Mouse (Mus musculus) neural tube, embryonic 10.5 days (tissue): ENCODE measurements at regions not wholly inside any gene's neighbourhood (a gene's known extent, or its start where the extent isn't known, plus 50 kb on each side); places are given as distances from the start of the nearest gene placed in this dataset.

Source experiments
- DNase-seq: peaks from one replicate; pipeline ENCODE4 v3.0.0-alpha.2; 2017; ENCODE audit warnings: low spot score; ENCODE audit errors: extremely low spot score

DNA sequence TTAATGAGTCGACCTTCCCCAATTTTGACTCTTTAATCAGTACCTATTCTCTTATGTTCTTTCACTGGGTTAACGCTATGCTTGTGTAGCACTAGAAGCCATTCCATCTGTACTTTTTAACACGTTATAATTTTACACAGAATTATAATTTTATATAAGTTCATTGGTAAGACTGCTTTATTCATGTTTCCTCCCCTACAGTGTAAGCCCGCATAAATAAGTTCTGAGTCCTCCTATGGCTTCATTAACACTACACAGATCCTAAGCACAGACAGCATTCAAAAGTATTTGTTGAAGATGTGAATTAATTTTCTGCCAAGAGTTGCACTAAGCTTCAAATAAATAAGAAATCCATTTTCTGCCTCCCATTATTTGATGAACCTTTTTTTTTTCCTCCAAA lies 176.1 kb upstream of the Usp25 start:
- no peak for DNase-seq

DNA sequence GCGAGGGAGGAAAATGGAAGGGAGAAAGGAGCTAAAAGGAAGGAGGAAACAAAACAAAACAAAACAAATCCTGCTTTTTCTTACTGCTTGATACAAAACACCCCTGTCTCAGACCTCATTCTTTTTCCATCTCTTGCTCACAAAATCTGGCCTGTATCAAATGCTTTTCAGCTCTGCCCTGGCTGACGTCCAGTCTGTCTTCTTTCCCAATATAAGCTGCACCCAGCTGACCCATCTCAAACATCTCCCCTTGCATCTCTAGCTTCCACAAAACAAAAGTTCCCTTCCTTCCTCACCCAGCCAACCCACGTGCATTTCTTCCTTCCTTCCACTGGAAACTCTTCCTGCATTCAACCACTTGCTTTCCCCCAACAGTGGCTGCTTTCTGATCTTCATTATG lies 183.1 kb upstream of the Usp25 start:
- no peak for DNase-seq

- no peak for DNase-seq
These were observed 185.6 kb upstream of the Usp25 start for GRCm38 (mm10) chr16:76827674-76828441.

- no peak for DNase-seq
These were observed 192.2 kb upstream of the Usp25 start for GRCm38 (mm10) chr16:76821261-76821660.

DNA sequence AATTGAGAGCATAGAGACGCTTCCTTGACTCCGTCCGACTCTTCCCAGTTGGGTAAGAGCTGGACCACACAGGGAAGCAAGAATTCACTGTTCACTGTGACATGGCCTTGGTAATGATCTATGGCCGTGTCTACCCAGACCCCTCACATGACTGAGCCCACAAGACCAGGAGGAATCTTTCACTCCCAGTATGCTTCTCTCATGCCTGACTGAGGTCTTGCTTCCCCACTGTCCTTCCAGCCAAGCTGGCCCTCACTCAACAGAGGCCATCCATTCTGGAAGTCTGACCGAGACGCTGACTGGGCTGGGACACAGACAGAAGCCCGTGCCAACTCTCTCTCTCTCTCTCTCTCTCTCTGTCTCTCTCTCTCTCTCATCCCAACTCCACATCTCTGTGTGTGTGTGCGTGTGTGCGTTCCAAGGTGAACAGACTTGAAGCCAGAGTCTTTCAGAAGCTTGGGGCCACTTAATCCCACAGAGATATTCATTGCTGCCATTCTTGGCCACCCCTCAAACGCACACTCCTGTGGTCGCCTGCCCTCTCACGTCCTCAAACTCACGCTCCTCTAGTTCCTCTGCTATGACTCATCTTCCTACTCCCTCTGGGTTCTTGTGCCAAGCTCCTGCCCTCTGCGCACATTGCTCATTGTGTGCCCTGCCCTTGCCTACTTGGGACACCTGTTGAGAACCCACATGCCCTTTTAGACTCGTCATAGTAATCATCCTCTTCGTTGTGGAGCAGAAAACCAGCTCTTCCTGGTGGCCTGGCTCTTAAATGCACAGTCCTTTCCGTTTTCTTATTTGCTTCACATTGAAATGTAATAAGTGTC lies 197.2 kb upstream of the Usp25 start:
- no peak for DNase-seq

GRCm38 (mm10) chr16:76803725-76804124 lies 209.8 kb upstream of the Usp25 start:
- DNase-seq: peak; percentile 50

DNA sequence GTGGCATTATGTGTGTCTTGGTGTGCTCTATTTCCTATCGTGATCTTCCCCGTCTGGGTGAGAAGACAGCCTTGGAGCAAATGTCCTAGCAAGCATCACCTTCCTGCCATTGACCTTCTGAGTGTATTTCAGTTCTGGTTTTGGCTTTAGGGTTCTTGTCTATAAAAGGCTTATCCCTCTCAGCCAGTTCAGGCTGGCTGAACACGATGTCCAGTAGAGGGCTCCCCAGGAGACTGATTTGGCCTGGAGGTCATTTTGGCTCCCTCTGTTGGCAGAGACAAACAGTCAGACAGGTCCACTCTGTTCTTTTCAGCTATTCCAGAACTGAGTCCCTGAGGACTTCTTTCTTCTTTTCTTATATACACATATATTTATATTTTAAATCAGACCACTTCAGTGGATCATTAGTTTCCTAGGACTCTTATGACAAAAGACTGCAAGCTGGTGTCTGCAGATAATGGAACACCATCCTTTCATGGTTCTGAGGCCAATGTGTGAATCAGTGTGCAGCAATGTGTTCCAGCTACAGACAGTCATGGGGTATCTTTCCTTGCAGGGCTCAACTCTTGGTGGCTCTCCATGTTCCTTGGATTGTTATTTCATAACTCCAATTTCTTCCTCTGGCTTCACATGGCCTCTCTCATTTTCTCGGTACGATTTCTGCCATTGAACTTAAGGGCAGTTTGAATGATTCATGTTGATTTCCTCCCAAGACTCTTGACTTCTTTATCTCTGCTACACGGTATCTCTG lies 226.9 kb upstream of the Usp25 start:
- DNase-seq: peak; percentile 19

GRCm38 (mm10) chr16:76782656-76783055 lies 230.8 kb upstream of the Usp25 start:
- no peak for DNase-seq

- no peak for DNase-seq
These were observed 237.7 kb upstream of the Usp25 start for GRCm38 (mm10) chr16:76775790-76776189.

DNA sequence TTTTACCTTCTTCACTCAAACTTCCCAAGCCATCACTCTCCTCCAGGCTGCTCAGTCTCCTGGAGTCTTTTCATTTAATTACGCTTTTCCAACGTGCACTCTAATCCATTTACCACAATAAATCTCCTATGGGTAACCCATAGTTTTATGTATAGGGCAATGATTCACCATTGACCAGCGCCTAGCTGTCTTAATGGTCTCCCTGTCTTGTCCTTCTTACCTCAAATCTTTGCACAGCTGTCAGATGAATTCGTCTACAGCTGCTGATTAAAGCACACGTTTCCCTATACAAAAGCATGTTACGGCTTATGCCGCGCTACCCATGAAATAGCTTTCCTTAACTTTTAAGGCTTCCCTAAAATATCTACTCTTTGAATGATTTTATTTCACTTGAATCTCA lies 239.5 kb upstream of the Usp25 start:
- DNase-seq: no peak

DNA sequence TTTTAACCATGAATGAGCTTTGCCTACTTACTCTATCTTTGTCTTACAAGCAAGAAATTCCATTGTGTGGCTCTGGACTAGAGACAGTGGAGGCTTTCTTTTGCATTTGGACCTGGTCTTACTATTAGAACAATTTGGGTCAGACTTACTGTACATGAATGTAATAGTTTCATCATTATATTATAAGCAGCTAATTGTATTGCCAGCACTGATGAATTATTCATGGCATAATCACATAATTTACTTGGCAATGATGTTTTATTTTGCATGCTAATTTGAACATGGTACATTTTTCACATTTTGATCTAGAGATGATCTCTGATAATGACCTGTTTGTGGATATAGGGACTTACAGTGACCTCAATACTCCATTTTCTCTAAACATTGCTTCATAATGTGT lies 240.0 kb upstream of the Usp25 start:
- no peak for DNase-seq

GRCm38 (mm10) chr16:76768607-76769006 lies 244.9 kb upstream of the Usp25 start:
- DNase-seq: no peak

DNA sequence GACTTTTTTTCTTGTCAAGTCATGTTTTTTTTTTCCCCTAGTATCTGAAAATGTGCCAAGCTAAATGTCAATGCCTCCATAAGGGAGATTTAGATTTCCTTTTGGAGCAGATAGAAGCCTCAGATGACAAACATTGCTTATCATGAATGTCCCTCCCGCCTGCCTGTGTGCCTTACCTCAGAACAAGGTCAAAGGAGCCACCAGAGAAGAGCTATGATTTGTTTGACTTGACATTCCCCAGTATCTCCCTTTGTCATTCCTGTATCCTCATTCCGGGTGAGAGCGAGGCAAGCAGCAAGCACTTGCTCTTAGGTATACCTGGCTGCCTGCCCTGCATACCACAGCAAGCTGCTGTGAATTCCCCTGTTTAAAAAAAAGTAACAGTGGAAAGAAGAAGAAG lies 246.9 kb upstream of the Usp25 start:
- no peak for DNase-seq

- no peak for DNase-seq
These were observed 248.0 kb upstream of the Usp25 start for GRCm38 (mm10) chr16:76765536-76765935.

GRCm38 (mm10) chr16:76764994-76765393 lies 248.5 kb upstream of the Usp25 start:
- DNase-seq: no peak

DNA sequence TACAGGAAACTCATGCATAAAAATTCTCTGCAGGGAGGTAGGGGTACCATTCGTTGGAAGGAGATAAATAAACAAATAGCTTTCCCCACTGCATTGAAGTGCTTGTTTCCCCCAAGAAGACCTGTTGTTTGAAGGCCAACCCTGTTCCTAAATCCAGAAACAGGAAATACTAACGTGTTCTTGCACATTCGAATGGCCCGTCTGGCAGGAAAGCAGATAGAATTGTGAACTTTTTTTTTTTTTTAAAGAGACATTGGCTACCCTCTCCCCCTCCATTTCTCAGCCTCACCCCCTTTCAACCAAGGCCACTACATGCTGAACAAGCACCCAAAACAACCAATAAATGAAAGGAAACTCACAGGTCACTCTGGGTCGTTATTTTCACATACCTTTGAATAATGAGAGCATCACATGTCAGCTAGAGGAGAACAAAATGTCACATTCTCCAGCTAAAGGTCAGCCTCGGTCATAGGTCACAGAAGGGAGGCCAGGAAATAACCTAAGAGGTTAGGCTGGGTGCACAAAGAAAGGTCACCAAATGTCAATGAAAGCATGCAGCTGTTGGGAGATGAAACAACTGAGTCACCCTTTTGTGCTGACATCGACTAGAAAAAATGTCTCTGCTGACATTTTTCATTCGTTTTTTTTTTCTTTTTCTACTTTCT lies 250.8 kb upstream of the Usp25 start:
- DNase-seq: peak; percentile 69

GRCm38 (mm10) chr16:76761848-76762247 lies 251.7 kb upstream of the Usp25 start:
- no peak for DNase-seq

- no peak for DNase-seq
These were observed 252.5 kb upstream of the Usp25 start for GRCm38 (mm10) chr16:76761004-76761403.

DNA sequence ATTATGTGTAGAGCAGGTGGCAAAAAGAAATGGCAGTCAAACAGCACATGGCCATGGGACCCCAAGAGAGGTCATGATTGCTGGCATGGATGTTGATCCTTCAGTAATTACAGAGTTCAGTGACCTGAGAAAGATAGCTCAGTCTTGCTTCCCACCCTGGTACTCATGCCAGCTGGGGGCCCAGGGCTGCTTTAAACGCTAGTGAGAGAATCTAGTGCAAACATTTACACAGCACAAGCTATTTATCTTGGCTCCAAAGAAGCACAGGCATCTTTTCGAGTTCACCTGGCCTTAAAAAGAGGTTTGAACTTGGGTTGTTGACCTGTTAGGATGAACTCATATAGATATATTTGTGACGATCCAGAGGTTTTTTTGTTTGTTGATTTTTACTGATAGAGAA lies 258.6 kb upstream of the Usp25 start:
- DNase-seq: no peak

GRCm38 (mm10) chr16:76746385-76746784 lies 267.1 kb upstream of the Usp25 start:
- no peak for DNase-seq

DNA sequence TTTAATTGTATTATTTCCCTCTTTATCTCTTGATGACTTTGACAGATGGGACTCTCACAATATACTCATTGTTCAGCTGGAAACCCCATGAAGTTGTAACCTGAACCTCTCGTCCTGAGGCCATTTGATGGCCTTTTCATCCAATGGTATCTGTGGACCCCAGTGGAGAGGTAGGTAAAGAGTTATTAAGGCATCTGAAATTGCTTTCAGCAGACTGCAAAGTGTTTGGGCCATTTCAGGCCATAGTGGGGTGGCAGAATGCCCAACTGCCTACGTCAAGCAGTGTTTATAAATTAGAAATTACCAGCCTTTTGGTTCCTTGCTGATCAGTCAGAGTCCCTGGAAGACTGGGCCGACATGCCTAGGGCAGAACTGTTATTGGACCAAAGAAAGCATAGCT lies 272.4 kb upstream of the Usp25 start:
- DNase-seq: peak; percentile 24
